Mouse (Mus musculus): ENCODE data around the gene Rtbdn.
A peak's percentile ranks its signal among the peaks of the same experiment; 100 is the strongest.

Rtbdn gene

DNA sequence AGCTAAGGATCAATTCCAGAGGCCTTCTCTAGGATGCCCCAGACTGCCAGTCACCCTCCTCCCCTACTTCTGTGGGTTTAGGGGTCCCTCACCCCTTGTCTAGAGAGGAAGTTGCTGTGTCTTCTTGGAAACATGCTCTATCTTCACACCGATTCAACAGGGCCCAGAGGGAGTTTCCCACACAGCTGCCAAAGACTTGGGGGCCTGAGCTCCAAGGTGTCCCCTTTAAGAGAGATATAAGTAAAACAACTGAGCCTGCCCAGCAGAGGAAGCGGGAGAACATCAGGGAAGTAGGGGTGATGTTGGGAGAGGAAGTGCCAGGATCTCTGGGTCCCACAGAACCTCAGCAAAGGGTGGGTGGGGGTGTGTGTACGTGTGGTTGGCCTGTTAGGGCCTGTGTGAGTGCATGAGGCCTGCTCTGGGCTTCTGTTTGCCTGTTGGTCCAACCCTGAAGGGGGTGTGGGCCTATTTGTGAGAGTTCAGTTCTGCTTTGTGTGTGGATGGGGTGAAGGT is 35.8 kb downstream of the Rtbdn start:
- Histone ChIP-seq H3K4me3 (replicated peaks; ENCODE audit: low read length) (peak overlapping the region; percentile 39), H3K36me3 (ENCODE audit: insufficient read depth, low read length) (peaks cover 8% of the 10 kb centered on the region; the same call in 1 of the 2 replicates), H3K4me1 (replicated peaks; ENCODE audit: low read depth, low read length) (peaks cover 82% of the 10 kb centered on the region), H3K27me3 (ENCODE audit: insufficient read depth, low read length) (no peaks in the 10 kb centered on the region), H3K9me3 (ENCODE audit: low read length) (no peaks in the 10 kb centered on the region)
- TF ChIP-seq NANOG (IDR thresholded peaks at IDR 0.05; ENCODE audit: borderline replicate concordance, low read length): no peak

GRCm38 (mm10) chr8:84984294-84985048 is 37.7 kb downstream of the Rtbdn start:
- Histone ChIP-seq H3K27me3 (ENCODE audit: insufficient read depth, low read length) (no peaks in the 10 kb centered on the region), H3K36me3 (ENCODE audit: insufficient read depth, low read length) (peaks cover 8% of the 10 kb centered on the region; the same call in 1 of the 2 replicates), H3K4me1 (replicated peaks; ENCODE audit: low read depth, low read length) (peaks cover 91% of the 10 kb centered on the region), H3K9me3 (ENCODE audit: low read length) (no peaks in the 10 kb centered on the region), H3K4me3 (replicated peaks; ENCODE audit: low read length) (peak overlapping the region; percentile 91)
- no peak for TF ChIP-seq POU5F1 (IDR thresholded peaks at IDR 0.05; ENCODE audit: borderline replicate concordance, low read length)
- no peak for TF ChIP-seq CTCF (conservative IDR thresholded peaks at IDR 0.05; ENCODE audit: low read length)
- no peak for TF ChIP-seq NANOG (IDR thresholded peaks at IDR 0.05; ENCODE audit: borderline replicate concordance, low read length)

GRCm38 (mm10) chr8:84985049-84985683 is 38.4 kb downstream of the Rtbdn start:
- Histone ChIP-seq H3K27me3 (ENCODE audit: insufficient read depth, low read length) (no peaks in the 10 kb centered on the region), H3K4me1 (replicated peaks; ENCODE audit: low read depth, low read length) (peaks cover 91% of the 10 kb centered on the region), H3K9me3 (ENCODE audit: low read length) (no peaks in the 10 kb centered on the region), H3K4me3 (replicated peaks; ENCODE audit: low read length) (peak overlapping the region; percentile 91), H3K36me3 (ENCODE audit: insufficient read depth, low read length) (peaks cover 8% of the 10 kb centered on the region; the same call in 1 of the 2 replicates)
- TF ChIP-seq POU5F1 (IDR thresholded peaks at IDR 0.05; ENCODE audit: borderline replicate concordance, low read length): no peak
- no peak for TF ChIP-seq CTCF (conservative IDR thresholded peaks at IDR 0.05; ENCODE audit: low read length)
- TF ChIP-seq NANOG (IDR thresholded peaks at IDR 0.05; ENCODE audit: borderline replicate concordance, low read length): no peak

DNA sequence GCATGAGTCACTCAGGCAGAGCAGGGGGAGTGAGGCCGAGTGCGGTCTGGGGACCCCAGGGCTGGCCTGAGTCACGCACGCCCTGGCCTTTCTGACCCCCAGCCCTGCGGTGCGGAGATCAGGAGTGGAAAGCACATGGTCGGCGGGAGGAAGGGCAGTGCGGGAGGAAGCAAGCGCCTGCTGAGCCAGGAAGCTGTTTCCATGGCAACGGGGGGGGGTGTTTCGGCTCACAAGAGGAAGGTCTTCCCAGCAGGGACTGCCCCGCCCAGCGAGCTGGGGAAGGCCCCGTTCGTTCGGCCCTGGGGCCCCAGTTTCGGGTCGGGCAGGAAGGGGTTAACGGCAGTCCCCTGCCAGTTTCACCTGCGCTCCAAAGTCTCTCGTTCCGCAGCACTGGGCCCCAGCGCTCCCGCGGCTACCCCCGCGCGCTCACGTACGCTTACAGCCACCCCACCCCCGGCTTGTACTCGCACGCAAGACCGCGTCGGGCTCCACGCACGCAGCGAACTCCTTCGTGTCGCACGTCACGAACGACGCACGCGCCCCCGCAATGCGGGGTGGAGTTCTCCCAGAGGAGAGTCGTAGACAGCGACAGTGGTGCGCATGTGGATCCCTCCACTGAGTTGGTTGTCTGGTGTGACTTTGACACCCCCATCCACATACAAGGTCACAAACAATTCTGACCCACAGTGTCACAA is 39.0 kb downstream of the Rtbdn start:
- H3K9me3 ChIP-seq (ENCODE audit: low read length): no peaks in the 10 kb centered on the region
- H3K4me1 ChIP-seq (replicated peaks; ENCODE audit: low read depth, low read length): peaks cover 87% of the 10 kb centered on the region
- H3K27me3 ChIP-seq (ENCODE audit: insufficient read depth, low read length): no peaks in the 10 kb centered on the region
- peaks cover 8% of the 10 kb centered on the region; the same call in 1 of the 2 replicates for H3K36me3 ChIP-seq (ENCODE audit: insufficient read depth, low read length)
- TF ChIP-seq POU5F1 (IDR thresholded peaks at IDR 0.05; ENCODE audit: borderline replicate concordance, low read length) (no peak), NANOG (IDR thresholded peaks at IDR 0.05; ENCODE audit: borderline replicate concordance, low read length) (no peak), CTCF (conservative IDR thresholded peaks at IDR 0.05; ENCODE audit: low read length) (no peak)
- peak overlapping the region; percentile 91 for H3K4me3 ChIP-seq (replicated peaks; ENCODE audit: low read length)

DNA sequence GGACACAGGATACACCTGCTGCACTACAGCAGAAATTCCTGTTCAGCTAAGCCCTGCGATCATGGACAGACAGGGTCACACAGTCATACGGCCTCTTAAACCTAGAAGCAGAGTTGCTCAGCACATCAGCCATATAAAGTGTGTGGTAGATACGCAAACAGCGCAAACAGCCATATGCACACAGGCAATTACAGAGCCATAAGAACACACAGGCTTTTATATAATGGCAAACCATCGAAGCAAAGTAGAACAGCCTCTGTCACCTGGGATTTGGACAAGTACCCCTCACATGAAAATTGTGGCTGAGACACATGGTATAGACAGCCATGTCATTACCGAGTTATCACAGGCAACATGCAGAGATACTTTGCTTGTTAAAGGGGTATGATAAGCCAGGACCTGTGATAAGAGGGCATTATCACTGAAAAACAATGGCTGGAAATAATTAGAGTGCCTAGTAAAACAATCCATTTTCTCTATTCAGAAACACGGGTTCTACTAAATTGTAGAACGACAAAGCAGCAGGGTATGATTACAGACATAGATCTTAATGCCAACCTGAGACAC is 39.7 kb downstream of the Rtbdn start:
- Histone ChIP-seq H3K9me3 (ENCODE audit: low read length) (no peaks in the 10 kb centered on the region), H3K4me1 (replicated peaks; ENCODE audit: low read depth, low read length) (peaks cover 87% of the 10 kb centered on the region), H3K27me3 (ENCODE audit: insufficient read depth, low read length) (no peaks in the 10 kb centered on the region), H3K36me3 (ENCODE audit: insufficient read depth, low read length) (peaks cover 12% of the 10 kb centered on the region; the same call in 1 of the 2 replicates), H3K4me3 (replicated peaks; ENCODE audit: low read length) (peak overlapping the region; percentile 91)
- TF ChIP-seq CTCF (conservative IDR thresholded peaks at IDR 0.05; ENCODE audit: low read length) (no peak), NANOG (IDR thresholded peaks at IDR 0.05; ENCODE audit: borderline replicate concordance, low read length) (no peak), POU5F1 (IDR thresholded peaks at IDR 0.05; ENCODE audit: borderline replicate concordance, low read length) (no peak)

- Histone ChIP-seq H3K9me3 (ENCODE audit: low read length) (no peaks in the 10 kb centered on the region), H3K4me3 (replicated peaks; ENCODE audit: low read length) (peak overlapping the region; percentile 91), H3K4me1 (replicated peaks; ENCODE audit: low read depth, low read length) (peaks cover 83% of the 10 kb centered on the region), H3K36me3 (ENCODE audit: insufficient read depth, low read length) (peaks cover 14% of the 10 kb centered on the region; the same call in 1 of the 2 replicates), H3K27me3 (ENCODE audit: insufficient read depth, low read length) (no peaks in the 10 kb centered on the region)
- TF ChIP-seq CTCF (conservative IDR thresholded peaks at IDR 0.05; ENCODE audit: low read length): no peak
- TF ChIP-seq NANOG (IDR thresholded peaks at IDR 0.05; ENCODE audit: borderline replicate concordance, low read length): no peak
- no peak for TF ChIP-seq POU5F1 (IDR thresholded peaks at IDR 0.05; ENCODE audit: borderline replicate concordance, low read length)
These were observed 40.6 kb downstream of the Rtbdn start for GRCm38 (mm10) chr8:84987388-84987787.

DNA sequence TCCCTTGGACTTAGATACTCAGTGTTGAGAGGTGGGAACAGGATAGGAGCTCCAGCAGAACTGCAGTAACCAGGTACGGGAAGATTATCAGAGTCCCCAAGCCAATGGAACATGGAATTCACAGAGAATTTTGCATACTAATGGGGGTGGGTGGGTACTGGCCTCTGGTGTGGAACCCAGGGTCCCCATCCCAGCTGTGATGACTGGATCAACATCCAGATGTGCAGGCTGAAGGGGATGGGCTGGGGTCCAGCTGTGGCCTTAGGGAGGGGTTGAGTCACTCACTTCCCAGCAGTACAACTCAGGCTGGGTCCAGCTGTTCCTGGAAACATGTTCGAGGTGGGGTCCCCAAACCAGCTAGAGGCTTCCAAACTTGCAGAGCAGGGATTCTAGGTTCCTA is 41.1 kb downstream of the Rtbdn start:
- peaks cover 82% of the 10 kb centered on the region for H3K4me1 ChIP-seq (replicated peaks; ENCODE audit: low read depth, low read length)
- peaks cover 15% of the 10 kb centered on the region for H3K36me3 ChIP-seq (ENCODE audit: insufficient read depth, low read length)
- no peaks in the 10 kb centered on the region for H3K27me3 ChIP-seq (ENCODE audit: insufficient read depth, low read length)
- H3K9me3 ChIP-seq (ENCODE audit: low read length): no peaks in the 10 kb centered on the region
- no peak for TF ChIP-seq POU5F1 (IDR thresholded peaks at IDR 0.05; ENCODE audit: borderline replicate concordance, low read length)
- no peak for TF ChIP-seq CTCF (conservative IDR thresholded peaks at IDR 0.05; ENCODE audit: low read length)
- TF ChIP-seq NANOG (IDR thresholded peaks at IDR 0.05; ENCODE audit: borderline replicate concordance, low read length): no peak
- peak overlapping the region; percentile 91 for H3K4me3 ChIP-seq (replicated peaks; ENCODE audit: low read length)

GRCm38 (mm10) chr8:84989311-84989731 is 42.5 kb downstream of the Rtbdn start:
- no peaks in the 10 kb centered on the region for H3K9me3 ChIP-seq (ENCODE audit: low read length)
- TF ChIP-seq NANOG (IDR thresholded peaks at IDR 0.05; ENCODE audit: borderline replicate concordance, low read length) (no peak), POU5F1 (IDR thresholded peaks at IDR 0.05; ENCODE audit: borderline replicate concordance, low read length) (no peak), CTCF (conservative IDR thresholded peaks at IDR 0.05; ENCODE audit: low read length) (no peak)

More at GRCm38 (mm10) chr8:84989311-84989731, 42.5 kb downstream of the Rtbdn start:
- Histone ChIP-seq H3K27me3 (ENCODE audit: insufficient read depth, low read length) (no peaks in the 10 kb centered on the region), H3K4me1 (replicated peaks; ENCODE audit: low read depth, low read length) (peaks cover 81% of the 10 kb centered on the region), H3K4me3 (replicated peaks; ENCODE audit: low read length) (peak overlapping the region; percentile 91), H3K36me3 (ENCODE audit: insufficient read depth, low read length) (peaks cover 25% of the 10 kb centered on the region)
